Mouse (Mus musculus) stomach, embryonic 15.5 days (tissue): ENCODE results near the gene BC034090. TPM values are rescaled to one million over a fixed set of nuclear protein-coding genes. Genes with fewer than 3 reads are reported as not detected.

Source experiments
- ATAC-seq: fragments of 200-750 bp; cut with Nextera tagmentation; 2 replicates; pipeline ENCODE4 v1.8.0; 2017; ENCODE audit warnings: low read depth, moderate number of reproducible peaks, moderate TSS enrichment; ENCODE audit not compliant: insufficient read depth, low FRiP score
- H3K27ac ChIP-seq: fragments of 300-500 bp; sonication (generic); 2 replicates; pipeline ENCODE4 v1.5.1; 2015; ENCODE audit warnings: mild to moderate bottlenecking, inconsistent platforms
- H3K27me3 ChIP-seq: fragments of 300-500 bp; sonication (generic); replicated peaks from 2 replicates; pipeline ENCODE4 v1.6.1; 2015; ENCODE audit warnings: inconsistent platforms
- H3K36me3 ChIP-seq: fragments of 300-500 bp; sonication (generic); 2 replicates; pipeline ENCODE4 v1.6.1; 2015; ENCODE audit warnings: inconsistent platforms
- H3K4me1 ChIP-seq: fragments of 300-500 bp; sonication (generic); 2 replicates; pipeline ENCODE4 v1.6.1; 2015; ENCODE audit warnings: inconsistent platforms
- H3K4me2 ChIP-seq: fragments of 300-500 bp; sonication (generic); 2 replicates; pipeline ENCODE4 v1.6.1; 2015; ENCODE audit warnings: mild to moderate bottlenecking, inconsistent platforms
- H3K4me3 ChIP-seq: fragments of 300-500 bp; sonication (generic); replicated peaks from 2 replicates; pipeline ENCODE4 v1.5.1; 2015; ENCODE audit warnings: inconsistent platforms
- H3K9ac ChIP-seq: fragments of 300-500 bp; sonication (generic); 2 replicates; pipeline ENCODE4 v1.6.1; 2015; ENCODE audit warnings: inconsistent platforms
- H3K9me3 ChIP-seq: fragments of 300-500 bp; sonication (generic); 2 replicates; pipeline ENCODE4 v1.6.1; 2016; ENCODE audit warnings: inconsistent platforms
- WGBS: fragments of 180-500 bp; shearing (Covaris S2); methylation state at CpG from one replicate; pipeline ENCODE4 v1.1.7; 2015; 5-methylcytosine and 5-hydroxymethylcytosine counted together
- polyA plus RNA-seq: library from polyadenylated mRNA; unstranded; fragments of >200 nt; fragmentation: Nextera tagmentation; extraction: Ambion mirVana; gene quantifications from 2 replicates; pipeline ENCODE4 v1.2.1, GENCODE M21; 2015

BC034090 gene
- polyA plus RNA-seq, 1 experiment from 2014 or later: 2.8 TPM

DNA sequence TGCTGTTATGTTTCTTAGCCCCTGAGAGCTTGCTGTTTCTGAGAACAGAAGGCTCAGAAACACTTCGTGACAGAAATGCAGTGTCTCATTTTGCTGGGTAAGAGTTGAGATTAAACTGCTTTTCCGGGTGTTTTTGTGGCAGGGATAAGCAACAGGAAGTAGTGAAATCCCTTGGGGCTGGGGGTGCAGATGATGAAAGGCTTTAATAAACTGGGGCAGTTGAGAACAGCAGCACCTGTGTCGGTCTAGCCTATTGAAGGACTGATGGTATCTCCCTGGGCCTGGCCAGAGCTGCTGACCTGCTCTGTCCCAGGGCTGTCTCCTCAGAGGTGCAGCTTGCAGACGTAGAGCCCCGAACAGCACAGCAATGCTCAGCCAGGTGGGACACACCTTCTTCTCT is 41.8 kb downstream of the BC034090 start:
- no peak for ATAC-seq
- Histone ChIP-seq H3K4me1 (peaks cover 48% of the 10 kb centered on the region), H3K27me3 (no peaks in the 10 kb centered on the region), H3K9ac (no peak overlapping the region), H3K9me3 (no peaks in the 10 kb centered on the region), H3K36me3 (peaks cover 12% of the 10 kb centered on the region; the same call in 1 of the 2 replicates), H3K4me3 (no peak overlapping the region), H3K4me2 (no peak overlapping the region), H3K27ac (peak overlapping the region; percentile 89; the same call in 1 of the 2 replicates)
- 67% methylated on average over 5 of the region's 5 CpGs for WGBS

DNA sequence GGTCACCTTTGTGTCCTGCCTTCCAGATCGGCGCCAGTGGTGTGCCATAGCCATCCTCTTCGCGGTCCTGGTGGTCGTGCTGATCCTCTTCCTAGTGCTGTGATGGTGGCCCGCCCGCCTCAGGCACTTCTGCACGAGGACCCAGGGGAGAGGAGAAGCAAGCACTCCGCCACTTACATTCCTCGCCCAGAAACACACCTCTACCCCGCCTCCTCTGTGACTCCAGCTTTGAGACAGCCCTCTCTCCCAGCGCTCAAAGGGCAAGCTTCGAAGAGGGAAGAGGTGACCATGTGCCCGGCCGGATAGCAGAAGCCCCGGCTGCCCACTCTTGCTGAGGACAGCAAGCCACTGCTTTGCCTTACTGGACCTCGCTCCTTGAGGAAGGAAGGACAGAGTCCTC is 42.3 kb downstream of the BC034090 start:
- Histone ChIP-seq H3K27me3 (no peaks in the 10 kb centered on the region), H3K36me3 (peaks cover 12% of the 10 kb centered on the region; the same call in 1 of the 2 replicates)
- WGBS: 79% methylated on average over 17 of the region's 17 CpGs

DNA sequence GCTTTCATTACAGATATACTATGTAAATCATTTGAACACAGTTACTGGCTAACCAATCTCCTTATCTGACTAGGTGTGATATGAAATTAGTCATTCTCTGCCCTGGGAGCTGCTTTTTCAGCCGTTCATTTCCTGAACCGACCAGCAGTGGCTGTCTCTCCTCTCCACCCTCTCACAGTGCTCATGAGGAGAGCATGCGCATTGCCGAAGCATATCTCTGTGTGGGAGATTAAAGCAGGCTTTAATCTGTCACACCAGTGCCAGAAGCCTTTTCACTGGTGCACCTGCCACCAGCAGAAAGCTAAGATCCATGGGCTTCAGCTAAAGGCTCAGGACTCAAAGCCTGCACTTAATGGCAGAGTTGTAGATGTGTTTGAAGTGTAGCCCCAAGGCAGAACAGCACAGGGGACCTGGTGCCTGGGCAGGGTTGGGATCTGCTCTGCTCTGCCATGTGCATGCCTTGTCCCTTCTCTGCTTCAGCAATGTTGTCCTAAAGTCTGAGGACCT is 42.8 kb downstream of the BC034090 start:
- 46% methylated on average over 4 of the region's 4 CpGs for WGBS
- peak overlapping the region; percentile 89 for H3K27ac ChIP-seq
- H3K36me3 ChIP-seq: peaks cover 12% of the 10 kb centered on the region; the same call in 1 of the 2 replicates

More for the DNA sequence above, 42.3 kb downstream of the BC034090 start:
- peak overlapping the region; percentile 89 for H3K27ac ChIP-seq
- no peak overlapping the region for H3K9ac ChIP-seq
- H3K4me2 ChIP-seq: no peak overlapping the region
- H3K4me1 ChIP-seq: peaks cover 47% of the 10 kb centered on the region
- H3K9me3 ChIP-seq: no peaks in the 10 kb centered on the region
- no peak overlapping the region for H3K4me3 ChIP-seq
- ATAC-seq: peak; percentile 11; the same call in 1 of the 2 replicates

DNA sequence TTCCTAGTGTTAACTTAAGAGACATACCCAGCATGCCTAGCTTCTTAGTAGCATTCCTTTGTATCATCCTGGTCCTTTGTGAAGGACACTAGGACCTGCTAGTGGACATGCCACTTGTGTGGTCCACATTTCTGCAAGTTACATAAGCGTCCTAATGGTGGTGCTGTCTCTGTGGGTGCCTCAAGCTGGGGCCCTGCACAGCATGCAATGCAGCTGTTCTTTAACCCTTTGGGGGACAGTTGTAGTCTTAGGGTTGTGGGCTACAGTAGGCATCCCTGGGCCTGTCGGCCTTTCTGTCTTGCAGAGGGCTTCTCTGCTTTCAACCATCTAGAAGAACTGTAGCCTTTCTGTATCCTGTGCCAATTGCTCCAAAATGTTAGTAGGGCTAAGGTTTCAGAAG is 43.3 kb downstream of the BC034090 start:
- Histone ChIP-seq H3K4me3 (no peak overlapping the region), H3K27me3 (no peaks in the 10 kb centered on the region), H3K4me1 (peaks cover 45% of the 10 kb centered on the region), H3K4me2 (no peak overlapping the region), H3K9ac (no peak overlapping the region), H3K36me3 (peaks cover 12% of the 10 kb centered on the region; the same call in 1 of the 2 replicates), H3K9me3 (no peaks in the 10 kb centered on the region), H3K27ac (peak overlapping the region; percentile 52)
- no peak; the same call in 1 of the 2 replicates for ATAC-seq
- 56% methylated on average over 2 of the region's 2 CpGs for WGBS

More for the DNA sequence above, 42.8 kb downstream of the BC034090 start:
- H3K4me1 ChIP-seq: peaks cover 47% of the 10 kb centered on the region
- H3K27me3 ChIP-seq: no peaks in the 10 kb centered on the region
- H3K9ac ChIP-seq: no peak overlapping the region
- no peak overlapping the region for H3K4me3 ChIP-seq
- peak; percentile 85 for ATAC-seq
- H3K9me3 ChIP-seq: no peaks in the 10 kb centered on the region
- H3K4me2 ChIP-seq: no peak overlapping the region

DNA sequence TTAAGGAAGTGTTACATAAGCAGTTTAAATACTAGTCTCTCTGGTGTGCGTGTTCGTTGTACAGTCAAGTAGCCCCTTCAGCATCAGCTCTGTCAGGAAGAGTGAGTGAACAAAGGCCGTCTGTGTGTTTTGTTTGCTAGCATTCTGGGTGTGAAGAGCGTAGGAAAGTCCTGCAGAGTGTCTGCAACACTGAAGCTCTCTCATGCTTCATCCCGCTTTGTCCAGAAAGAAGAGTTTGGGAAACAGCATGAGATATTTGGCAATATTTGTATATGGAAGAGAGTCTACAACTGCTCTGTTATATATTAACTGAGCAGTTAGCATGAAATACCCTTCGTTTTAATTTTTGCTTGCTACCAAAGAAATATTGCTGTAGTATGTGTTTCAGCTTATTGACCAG is 44.7 kb downstream of the BC034090 start:
- 71% methylated on average over 6 of the region's 6 CpGs for WGBS
- Histone ChIP-seq H3K9me3 (no peaks in the 10 kb centered on the region), H3K27me3 (no peaks in the 10 kb centered on the region), H3K4me3 (no peak overlapping the region), H3K4me1 (peaks cover 32% of the 10 kb centered on the region), H3K36me3 (peaks cover 18% of the 10 kb centered on the region; the same call in 1 of the 2 replicates), H3K9ac (no peak overlapping the region), H3K4me2 (no peak overlapping the region), H3K27ac (no peak overlapping the region)
- no peak for ATAC-seq

DNA sequence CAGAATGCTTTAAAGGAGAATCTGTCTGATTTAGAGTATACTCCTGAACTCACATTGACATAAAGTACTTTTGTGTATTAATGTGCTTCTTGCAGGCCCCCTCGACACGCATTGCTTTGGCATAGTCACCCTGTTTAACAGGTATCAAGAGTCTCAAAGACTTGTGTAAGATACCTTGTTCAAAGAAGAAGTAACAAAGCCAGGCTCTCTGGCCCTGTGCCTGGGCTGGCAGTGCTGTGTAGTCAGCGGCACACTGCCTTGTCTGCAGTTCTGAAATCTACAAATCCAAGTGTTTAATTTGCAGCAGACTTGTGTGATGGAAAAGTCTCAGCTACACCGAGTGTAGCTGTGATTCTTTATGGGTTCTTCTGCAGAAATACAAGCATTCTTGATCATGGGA is 47.6 kb downstream of the BC034090 start:
- no peak for ATAC-seq
- H3K36me3 ChIP-seq: peaks cover 19% of the 10 kb centered on the region; the same call in 1 of the 2 replicates

DNA sequence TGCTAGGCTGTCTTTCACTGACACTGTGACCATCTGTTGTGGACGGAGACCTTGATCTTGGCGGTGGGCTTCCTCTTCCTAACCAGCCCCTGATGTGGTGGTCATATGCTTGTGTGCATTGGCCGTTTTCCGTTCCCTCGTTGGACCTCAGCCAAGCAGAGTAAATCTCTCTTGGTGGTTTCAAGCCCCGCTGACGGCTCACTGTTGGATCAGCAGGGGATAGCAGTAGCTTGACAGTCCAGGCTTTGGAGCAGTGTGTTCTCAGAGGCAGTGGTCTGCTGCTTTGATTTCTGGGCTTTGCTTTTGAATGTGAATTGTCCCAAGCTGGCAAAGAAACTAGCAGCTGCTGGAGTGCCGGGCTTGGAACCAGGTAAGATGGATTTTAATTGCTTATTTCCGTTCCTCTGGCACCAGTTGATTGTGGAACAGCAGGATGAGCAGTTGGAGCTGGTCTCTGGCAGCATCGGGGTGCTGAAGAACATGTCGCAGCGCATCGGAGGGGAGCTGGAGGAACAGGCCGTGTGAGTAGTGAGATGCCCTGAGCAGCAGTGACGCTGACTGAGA is 51.4 kb downstream of the BC034090 start:
- no peak overlapping the region for H3K4me3 ChIP-seq
- no peak overlapping the region for H3K4me2 ChIP-seq
- no peak overlapping the region for H3K9ac ChIP-seq
- no peaks in the 10 kb centered on the region for H3K9me3 ChIP-seq
- peaks cover 29% of the 10 kb centered on the region for H3K36me3 ChIP-seq
- H3K27ac ChIP-seq: no peak overlapping the region
- WGBS: 69% methylated on average over 15 of the region's 15 CpGs
- no peaks in the 10 kb centered on the region for H3K27me3 ChIP-seq
- ATAC-seq: no peak
- no peaks in the 10 kb centered on the region for H3K4me1 ChIP-seq

More for the DNA sequence above, 47.6 kb downstream of the BC034090 start:
- 82% methylated on average over 4 of the region's 4 CpGs for WGBS
- Histone ChIP-seq H3K4me2 (no peak overlapping the region), H3K27ac (no peak overlapping the region), H3K27me3 (no peaks in the 10 kb centered on the region), H3K9ac (no peak overlapping the region), H3K4me3 (no peak overlapping the region), H3K4me1 (peaks cover 17% of the 10 kb centered on the region), H3K9me3 (no peaks in the 10 kb centered on the region)

DNA sequence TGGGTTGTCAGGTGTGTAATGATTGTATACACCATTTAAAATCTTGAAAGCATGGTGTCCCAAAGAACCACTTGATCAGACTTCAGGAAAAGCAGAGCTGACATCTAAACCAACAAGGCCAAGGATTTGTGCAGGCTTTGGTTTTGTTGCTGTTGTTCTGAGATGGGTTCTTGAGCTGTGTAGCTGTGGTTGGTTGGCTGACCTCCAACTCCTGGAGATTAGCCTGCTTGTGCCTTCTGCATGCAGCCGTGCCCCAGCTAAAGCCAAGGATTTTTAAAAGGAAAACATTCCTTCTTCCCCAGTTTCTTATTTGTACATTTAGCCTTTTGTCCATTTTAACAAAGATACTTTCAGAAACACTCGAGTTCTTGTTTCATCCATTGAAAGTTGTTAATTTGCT is 52.6 kb downstream of the BC034090 start:
- Histone ChIP-seq H3K4me2 (no peak overlapping the region), H3K9ac (no peak overlapping the region), H3K27ac (no peak overlapping the region), H3K36me3 (peaks cover 29% of the 10 kb centered on the region), H3K27me3 (no peaks in the 10 kb centered on the region), H3K9me3 (no peaks in the 10 kb centered on the region), H3K4me3 (no peak overlapping the region), H3K4me1 (no peaks in the 10 kb centered on the region)
- no peak for ATAC-seq
- 66% methylated on average over 2 of the region's 2 CpGs for WGBS

DNA sequence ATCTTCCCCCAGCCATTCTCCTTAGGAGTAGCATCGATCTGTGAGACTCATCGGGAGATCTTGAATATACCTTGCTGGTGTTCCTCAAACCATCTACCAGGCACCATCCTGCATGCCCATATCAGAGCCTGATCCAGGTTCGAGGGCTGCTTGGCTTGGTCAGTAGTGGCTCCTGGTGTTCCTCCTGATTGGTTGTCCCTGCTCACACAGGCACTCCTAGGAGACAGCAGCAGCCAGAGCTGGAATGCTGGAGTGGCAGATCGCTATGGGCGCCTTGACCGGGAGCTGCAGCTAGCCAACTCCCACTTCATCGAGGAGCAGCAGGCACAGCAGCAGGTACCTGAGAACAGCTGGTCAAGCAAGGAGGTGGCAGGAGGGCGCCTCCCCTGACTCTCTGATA is 53.0 kb downstream of the BC034090 start:
- Histone ChIP-seq H3K4me1 (no peaks in the 10 kb centered on the region), H3K27me3 (no peaks in the 10 kb centered on the region), H3K4me3 (no peak overlapping the region), H3K27ac (no peak overlapping the region), H3K9me3 (no peaks in the 10 kb centered on the region), H3K36me3 (peaks cover 29% of the 10 kb centered on the region), H3K9ac (no peak overlapping the region), H3K4me2 (no peak overlapping the region)
- ATAC-seq: no peak
- WGBS: 85% methylated on average over 8 of the region's 8 CpGs

DNA sequence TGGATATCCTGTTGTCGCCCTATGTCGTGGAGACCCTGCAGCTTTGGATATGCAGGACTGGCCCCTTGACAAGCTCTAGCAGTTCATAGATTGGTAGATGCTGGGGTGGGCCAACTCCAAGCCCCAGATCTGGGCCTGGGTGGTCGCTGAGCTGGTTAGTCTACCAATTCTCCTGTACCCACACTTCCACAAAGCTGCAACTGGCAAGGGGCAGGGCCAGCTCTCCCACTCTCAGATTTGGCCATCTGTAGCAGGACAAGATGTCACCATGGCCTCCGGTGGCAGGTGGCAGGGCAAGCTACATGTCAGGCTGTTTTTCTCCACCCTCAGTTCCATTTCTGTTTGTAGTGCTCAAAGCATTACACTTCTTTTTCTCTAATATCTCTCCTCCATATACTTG is 55.6 kb downstream of the BC034090 start:
- Histone ChIP-seq H3K4me1 (no peaks in the 10 kb centered on the region), H3K9me3 (no peaks in the 10 kb centered on the region), H3K4me2 (no peak overlapping the region), H3K27ac (no peak overlapping the region), H3K9ac (no peak overlapping the region), H3K4me3 (no peak overlapping the region), H3K36me3 (peaks cover 23% of the 10 kb centered on the region), H3K27me3 (no peaks in the 10 kb centered on the region)
- WGBS: 96% methylated on average over 4 of the region's 4 CpGs
- no peak for ATAC-seq

DNA sequence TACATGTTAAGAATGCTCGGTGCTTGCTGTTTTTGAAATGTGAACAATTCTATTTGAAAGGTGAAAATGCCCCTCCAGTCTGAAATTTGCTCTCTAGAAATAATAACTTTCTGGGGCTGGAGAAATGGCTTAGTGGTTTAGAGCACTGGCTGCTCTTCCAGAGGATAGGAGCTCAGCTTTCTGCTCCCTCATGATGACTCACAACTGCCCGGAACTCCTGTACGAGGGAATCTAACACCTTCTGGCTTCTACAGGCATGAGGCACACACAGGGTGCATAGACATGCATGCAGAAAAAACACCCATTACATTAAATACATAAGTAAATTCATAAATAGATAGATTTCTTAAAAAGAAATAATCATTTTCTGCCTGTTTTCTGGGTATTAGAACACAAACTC is 60.1 kb downstream of the BC034090 start:
- no peaks in the 10 kb centered on the region for H3K9me3 ChIP-seq
- H3K9ac ChIP-seq: no peak overlapping the region
- no peak overlapping the region for H3K4me2 ChIP-seq
- no peak overlapping the region for H3K4me3 ChIP-seq
- no peaks in the 10 kb centered on the region for H3K27me3 ChIP-seq
- peaks cover 18% of the 10 kb centered on the region; the same call in 1 of the 2 replicates for H3K36me3 ChIP-seq
- no peak overlapping the region for H3K27ac ChIP-seq
- H3K4me1 ChIP-seq: no peaks in the 10 kb centered on the region
- no peak for ATAC-seq
- WGBS: 88% methylated on average over 3 of the region's 3 CpGs

DNA sequence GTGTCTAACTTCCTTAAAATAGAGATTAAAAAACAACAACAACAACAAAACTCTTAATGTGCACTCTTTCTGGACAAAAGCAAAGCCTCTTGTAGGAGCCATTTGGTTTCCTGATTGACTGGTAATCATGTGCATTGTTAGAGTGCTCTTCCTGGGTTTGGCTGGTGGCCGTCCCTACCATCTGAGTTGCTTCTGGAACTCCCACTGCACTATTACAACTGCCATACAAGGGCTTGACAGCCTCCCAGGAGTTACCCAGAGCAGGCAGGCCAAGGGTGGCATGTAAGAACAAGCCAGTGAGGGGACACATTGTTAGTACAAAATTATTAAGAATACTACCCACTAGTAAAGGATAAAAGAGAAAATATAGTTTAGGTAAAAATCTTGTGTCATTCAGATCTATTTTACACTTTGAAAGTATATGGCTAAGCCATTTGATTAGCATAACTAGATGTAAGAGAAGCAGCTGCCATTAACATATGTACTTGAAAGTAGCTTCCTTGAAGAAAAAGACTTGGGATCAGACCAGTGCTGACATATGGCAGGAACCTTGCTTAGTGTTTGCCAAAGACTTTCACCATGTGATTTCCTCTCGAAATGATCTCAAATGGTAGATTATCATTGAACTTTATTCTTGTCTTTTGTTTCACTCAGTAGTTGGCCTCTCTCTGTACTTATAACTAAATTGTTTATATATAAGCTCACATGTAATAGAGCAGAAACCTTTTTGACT is 65.9 kb downstream of the BC034090 start:
- Histone ChIP-seq H3K36me3 (peaks cover 9% of the 10 kb centered on the region; the same call in 1 of the 2 replicates), H3K4me1 (no peaks in the 10 kb centered on the region), H3K4me2 (no peak overlapping the region), H3K9me3 (no peaks in the 10 kb centered on the region), H3K9ac (no peak overlapping the region), H3K4me3 (no peak overlapping the region), H3K27me3 (no peaks in the 10 kb centered on the region), H3K27ac (no peak overlapping the region)
- ATAC-seq: no peak
- 83% methylated on average over 2 of the region's 2 CpGs for WGBS
